Mouse (Mus musculus): ENCODE measurements around the gene Dnajb5. TPM values are rescaled to one million over a fixed set of nuclear protein-coding genes. Genes with fewer than 3 reads are reported as not detected.

Dnajb5 gene
- polyA plus RNA-seq (2015; fragmentation: Nextera tagmentation; extraction: Ambion mirVana) = 51.5 and 53.0 TPM in 2 replicates

- H3K27me3 ChIP-seq (replicated peaks) = no peaks in the 10 kb centered on the region
- peaks cover 82% of the 10 kb centered on the region for H3K4me1 ChIP-seq
- no peaks in the 10 kb centered on the region for H3K36me3 ChIP-seq (replicated peaks)
- no peaks in the 10 kb centered on the region for H3K9me3 ChIP-seq
- peak; percentile 95 for ATAC-seq (replicated peaks)
- H3K4me3 ChIP-seq = peak within 1 kb of the TSS; percentile 75
- H3K4me2 ChIP-seq = peak within 1 kb of the TSS; percentile 96
- H3K27ac ChIP-seq = peak within 1 kb of the TSS; percentile 95
- H3K9ac ChIP-seq = peak within 1 kb of the TSS; percentile 90
- under 1% methylated on average over 35 of the region's 39 CpGs for WGBS
Observed at GRCm38 (mm10) chr4:42949676-42950051, at the start of gene Dnajb5. Dnajb5 (plus strand) TSS chr4:42949814.

DNA sequence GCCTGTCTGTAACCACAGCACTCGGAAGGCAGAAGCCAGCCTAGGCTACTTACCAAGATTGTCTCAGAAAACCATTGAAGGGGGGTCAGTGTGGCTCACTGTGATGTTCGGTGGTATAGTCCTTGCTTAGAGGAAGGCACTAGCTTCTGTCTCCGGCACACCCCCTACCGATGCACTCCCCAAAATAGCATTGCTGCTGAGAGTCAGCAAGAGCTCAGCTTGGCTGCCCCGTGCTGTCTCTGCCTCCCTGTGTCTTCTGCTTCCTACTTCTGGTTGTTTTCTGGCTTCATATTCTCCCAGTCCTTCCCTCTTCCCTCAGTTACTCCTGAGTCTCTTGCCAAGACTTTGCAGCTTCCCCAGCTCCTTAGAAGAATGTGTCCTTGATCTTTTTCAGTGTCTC is 48.7 kb upstream of the Dnajb5 start:
- no peaks in the 10 kb centered on the region for H3K27me3 ChIP-seq (replicated peaks)
- no peaks in the 10 kb centered on the region for H3K4me1 ChIP-seq
- no peak for ATAC-seq (replicated peaks)
- no peak overlapping the region for H3K27ac ChIP-seq
- no peaks in the 10 kb centered on the region for H3K9me3 ChIP-seq
- no peak overlapping the region for H3K4me3 ChIP-seq
- H3K36me3 ChIP-seq (replicated peaks) = no peaks in the 10 kb centered on the region
- WGBS = 68% methylated on average over 5 of the region's 5 CpGs
- no peak overlapping the region for H3K4me2 ChIP-seq
- H3K9ac ChIP-seq = no peak overlapping the region

GRCm38 (mm10) chr4:42902174-42902573 is 47.4 kb upstream of the Dnajb5 start:
- no peak for ATAC-seq (replicated peaks)
- Histone ChIP-seq H3K4me2 (no peak overlapping the region), H3K27me3 (replicated peaks) (no peaks in the 10 kb centered on the region), H3K36me3 (replicated peaks) (no peaks in the 10 kb centered on the region), H3K4me3 (no peak overlapping the region), H3K27ac (no peak overlapping the region), H3K9me3 (no peaks in the 10 kb centered on the region), H3K4me1 (no peaks in the 10 kb centered on the region), H3K9ac (no peak overlapping the region)
- 66% methylated on average over 9 of the region's 9 CpGs for WGBS

DNA sequence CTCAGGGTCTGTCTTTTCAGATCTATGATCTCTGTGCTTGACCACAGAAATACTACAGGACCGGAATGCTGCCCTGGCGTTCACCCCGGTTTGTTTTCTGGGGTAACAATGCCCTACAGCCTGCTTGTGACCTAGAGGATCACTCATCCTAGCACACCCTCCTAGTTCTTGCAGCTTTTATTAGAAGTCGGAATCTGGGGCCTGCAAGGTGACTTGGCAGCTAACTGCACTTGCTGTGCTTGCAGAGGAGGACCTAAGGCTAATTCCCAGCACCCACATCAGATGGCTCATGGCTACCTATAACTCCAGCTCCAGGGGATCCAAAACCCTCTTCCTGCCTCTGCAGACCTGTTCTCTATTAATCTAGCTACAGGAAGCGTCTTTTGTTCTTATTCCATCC is 46.9 kb upstream of the Dnajb5 start:
- ATAC-seq (replicated peaks) = no peak
- Histone ChIP-seq H3K36me3 (replicated peaks) (no peaks in the 10 kb centered on the region), H3K4me1 (no peaks in the 10 kb centered on the region), H3K27me3 (replicated peaks) (no peaks in the 10 kb centered on the region), H3K9ac (no peak overlapping the region), H3K4me2 (no peak overlapping the region), H3K4me3 (no peak overlapping the region), H3K9me3 (no peaks in the 10 kb centered on the region), H3K27ac (no peak overlapping the region)
- 91% methylated on average over 5 of the region's 5 CpGs for WGBS

DNA sequence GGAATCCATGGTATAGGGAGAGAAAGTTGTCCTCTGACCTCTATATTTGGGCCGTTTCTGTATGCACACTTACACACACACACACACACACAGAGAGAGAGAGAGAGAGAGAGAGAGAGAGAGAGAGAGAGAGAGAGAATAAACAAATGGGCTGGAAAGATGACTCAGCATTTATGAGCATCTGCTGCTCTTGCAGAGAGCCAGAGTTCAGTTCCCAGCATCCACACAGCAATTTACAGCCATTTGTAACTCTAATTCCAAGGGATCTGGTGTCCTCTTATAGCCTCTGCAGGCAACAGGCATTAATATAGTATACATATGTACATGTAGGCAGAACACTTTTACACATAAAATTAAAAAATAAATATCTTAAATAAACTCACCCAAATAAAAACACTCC is 45.7 kb upstream of the Dnajb5 start:
- Histone ChIP-seq H3K4me1 (no peaks in the 10 kb centered on the region), H3K4me3 (no peak overlapping the region), H3K4me2 (no peak overlapping the region), H3K36me3 (replicated peaks) (no peaks in the 10 kb centered on the region), H3K9ac (no peak overlapping the region), H3K27ac (no peak overlapping the region), H3K27me3 (replicated peaks) (no peaks in the 10 kb centered on the region), H3K9me3 (no peaks in the 10 kb centered on the region)
- WGBS = 71% methylated on average over 1 of the region's 1 CpGs
- no peak for ATAC-seq (replicated peaks)

GRCm38 (mm10) chr4:42904523-42904922 is 45.1 kb upstream of the Dnajb5 start:
- WGBS = 62% methylated on average over 3 of the region's 3 CpGs
- H3K4me3 ChIP-seq = no peak overlapping the region
- no peak overlapping the region for H3K9ac ChIP-seq
- H3K36me3 ChIP-seq (replicated peaks) = no peaks in the 10 kb centered on the region
- no peak overlapping the region for H3K4me2 ChIP-seq
- no peak overlapping the region for H3K27ac ChIP-seq
- H3K4me1 ChIP-seq = no peaks in the 10 kb centered on the region
- ATAC-seq (replicated peaks) = no peak
- no peaks in the 10 kb centered on the region for H3K27me3 ChIP-seq (replicated peaks)
- no peaks in the 10 kb centered on the region for H3K9me3 ChIP-seq

DNA sequence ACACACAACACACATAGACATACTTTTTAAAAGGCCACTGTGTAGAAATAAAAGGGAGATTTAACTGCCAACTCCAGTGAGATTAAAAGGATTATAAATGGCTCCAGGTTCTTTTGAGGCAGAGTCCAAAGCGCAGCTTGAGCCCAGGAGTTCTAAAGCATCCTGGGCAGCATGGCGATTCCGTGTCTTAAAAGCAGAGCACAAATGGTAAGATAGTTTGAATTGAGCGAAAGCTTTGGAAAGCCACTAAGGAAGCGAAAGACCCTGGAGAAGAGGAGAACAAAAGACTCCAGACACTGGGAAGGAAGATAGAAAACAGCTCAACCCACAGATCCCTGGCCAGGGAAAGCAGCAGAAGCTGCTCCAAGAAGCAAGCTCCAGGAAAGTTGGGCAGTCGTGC is 44.6 kb upstream of the Dnajb5 start:
- Histone ChIP-seq H3K36me3 (replicated peaks) (no peaks in the 10 kb centered on the region), H3K27ac (peak overlapping the region; percentile 39; the same call in 1 of the 2 replicates), H3K4me3 (no peak overlapping the region), H3K27me3 (replicated peaks) (no peaks in the 10 kb centered on the region), H3K9me3 (no peaks in the 10 kb centered on the region), H3K4me1 (no peaks in the 10 kb centered on the region), H3K4me2 (peak overlapping the region; percentile 7; the same call in 1 of the 2 replicates), H3K9ac (no peak overlapping the region)
- 40% methylated on average over 6 of the region's 6 CpGs for WGBS
- ATAC-seq (replicated peaks) = no peak

DNA sequence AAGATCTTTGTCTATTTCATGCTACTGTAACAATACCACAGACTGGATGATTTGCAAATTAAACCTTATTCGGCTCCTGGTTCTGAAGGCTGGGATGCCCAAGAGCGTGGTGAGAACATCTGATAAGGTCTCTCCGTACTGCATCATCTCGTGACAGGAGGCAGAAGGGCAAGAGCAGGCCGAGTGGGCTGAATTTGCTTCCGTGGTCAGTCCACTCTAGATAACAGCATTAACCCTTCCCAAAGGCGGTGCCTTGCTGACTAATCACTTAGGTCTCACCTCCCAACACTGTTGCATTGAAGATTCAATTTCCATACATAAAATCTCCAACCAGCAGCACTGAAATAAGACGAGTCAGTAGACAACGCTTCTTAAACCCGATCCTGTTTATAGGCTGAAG is 36.2 kb upstream of the Dnajb5 start:
- 55% methylated on average over 10 of the region's 10 CpGs for WGBS
- Histone ChIP-seq H3K27me3 (replicated peaks) (no peaks in the 10 kb centered on the region), H3K9ac (no peak overlapping the region), H3K36me3 (replicated peaks) (no peaks in the 10 kb centered on the region), H3K27ac (no peak overlapping the region), H3K4me3 (no peak overlapping the region), H3K4me2 (no peak overlapping the region), H3K9me3 (no peaks in the 10 kb centered on the region), H3K4me1 (peaks cover 16% of the 10 kb centered on the region)
- ATAC-seq (replicated peaks) = no peak

DNA sequence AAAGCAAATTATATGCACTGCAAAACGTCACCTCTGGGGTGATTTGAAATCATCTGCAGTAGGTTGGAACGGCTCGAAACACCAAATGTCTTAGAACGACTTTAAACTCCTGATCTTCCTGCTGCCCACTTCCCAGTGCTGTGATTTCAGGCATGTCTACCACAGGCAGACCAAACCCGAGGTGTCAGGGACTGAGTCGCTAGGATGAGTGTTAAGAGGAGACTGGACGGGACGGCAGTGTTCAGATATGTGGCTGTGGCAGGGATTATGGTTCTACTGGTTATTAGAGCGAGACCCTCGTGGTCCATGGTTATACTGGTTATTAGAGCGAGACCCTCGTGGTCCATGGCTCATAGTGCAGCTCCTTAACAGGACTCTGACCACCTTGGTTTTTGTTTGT is 34.3 kb upstream of the Dnajb5 start:
- Histone ChIP-seq H3K4me3 (no peak overlapping the region), H3K9ac (no peak overlapping the region), H3K27ac (no peak overlapping the region), H3K27me3 (replicated peaks) (no peaks in the 10 kb centered on the region), H3K9me3 (no peaks in the 10 kb centered on the region), H3K36me3 (replicated peaks) (no peaks in the 10 kb centered on the region), H3K4me1 (peaks cover 19% of the 10 kb centered on the region), H3K4me2 (no peak overlapping the region)
- ATAC-seq (replicated peaks) = no peak
- 82% methylated on average over 12 of the region's 12 CpGs for WGBS

GRCm38 (mm10) chr4:42915966-42916365 is 33.6 kb upstream of the Dnajb5 start:
- no peak for ATAC-seq (replicated peaks)
- Histone ChIP-seq H3K36me3 (replicated peaks) (no peaks in the 10 kb centered on the region), H3K9me3 (no peaks in the 10 kb centered on the region), H3K4me1 (peaks cover 19% of the 10 kb centered on the region), H3K4me2 (peak overlapping the region; percentile 88; the same call in 1 of the 2 replicates), H3K4me3 (no peak overlapping the region), H3K27ac (no peak overlapping the region), H3K27me3 (replicated peaks) (no peaks in the 10 kb centered on the region), H3K9ac (no peak overlapping the region)
- 83% methylated on average over 1 of the region's 1 CpGs for WGBS

DNA sequence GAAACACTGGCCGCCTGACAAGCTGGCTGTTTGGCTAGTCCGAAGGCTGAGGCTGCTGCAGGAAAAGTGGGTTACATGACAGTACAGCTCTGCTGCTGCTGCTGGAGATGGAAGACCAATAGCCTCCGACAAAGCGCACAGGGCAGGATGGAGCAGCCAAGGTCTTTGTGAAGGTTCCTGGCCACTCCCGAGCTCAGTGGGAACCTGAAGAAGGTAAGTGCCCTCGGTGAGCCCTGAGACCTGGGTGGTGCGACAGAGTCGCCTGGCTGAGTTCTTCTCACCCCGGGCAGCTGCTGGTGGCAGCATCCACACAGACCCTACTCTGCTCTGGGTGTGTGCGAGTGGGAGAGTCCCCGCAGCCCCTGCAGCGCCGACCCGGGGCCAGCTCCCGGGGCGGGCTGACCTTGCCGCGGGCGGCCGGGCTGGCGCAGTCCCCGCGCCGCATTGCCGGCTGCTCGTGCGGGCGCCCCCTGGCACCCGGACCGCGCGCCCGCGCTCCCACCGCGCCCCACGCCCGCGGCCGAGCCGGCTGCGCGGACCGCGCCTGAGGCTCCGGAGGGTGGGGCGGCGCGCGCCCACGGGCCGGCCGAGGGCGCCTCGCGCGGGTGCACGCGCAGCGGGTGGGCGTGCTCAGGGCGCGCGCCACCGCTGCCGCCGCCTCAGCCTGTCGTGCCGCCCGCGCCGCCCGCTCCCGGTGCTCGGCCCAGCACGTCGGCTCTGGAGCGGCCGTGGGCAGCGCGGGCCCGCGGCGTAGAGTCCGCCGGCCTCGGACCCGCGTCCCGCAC is 32.8 kb upstream of the Dnajb5 start, which contains the start of gene Phf24:
TSS of gene Phf24 (plus strand) at position 44 of the 785 bp plus-strand sequence.
- Histone ChIP-seq H3K27ac (peak within 1 kb of the TSS; percentile 81), H3K4me3 (peak within 1 kb of the TSS; percentile 71), H3K9ac (peak within 1 kb of the TSS; percentile 73), H3K27me3 (replicated peaks) (no peaks in the 10 kb centered on the region), H3K4me1 (peaks cover 19% of the 10 kb centered on the region), H3K4me2 (peak within 1 kb of the TSS; percentile 88), H3K36me3 (replicated peaks) (no peaks in the 10 kb centered on the region), H3K9me3 (no peaks in the 10 kb centered on the region)
- peak; percentile 86 for ATAC-seq (replicated peaks)
- under 1% methylated on average over 90 of the region's 90 CpGs for WGBS

DNA sequence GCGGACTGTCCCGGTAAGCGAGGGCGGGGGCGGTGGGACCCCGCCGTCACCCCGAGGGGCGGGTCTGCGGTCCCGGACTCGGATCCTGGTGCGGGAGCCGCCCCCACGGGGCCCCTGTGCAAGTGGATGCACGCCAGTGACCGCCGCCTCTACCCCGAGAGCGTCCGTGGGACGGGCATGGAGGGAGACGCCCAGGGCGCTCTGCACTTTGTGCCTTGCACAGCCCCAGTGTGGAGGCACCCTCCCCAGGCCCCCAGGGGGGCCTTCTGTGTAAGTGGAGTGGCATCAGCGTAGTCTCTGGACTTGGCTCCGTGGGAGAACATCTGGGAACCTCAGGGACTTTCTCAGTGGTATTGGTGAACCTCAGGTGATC is 32.2 kb upstream of the Dnajb5 start:
- Histone ChIP-seq H3K36me3 (replicated peaks) (no peaks in the 10 kb centered on the region), H3K27ac (peak overlapping the region; percentile 71), H3K27me3 (replicated peaks) (no peaks in the 10 kb centered on the region), H3K4me2 (peak overlapping the region; percentile 88), H3K4me3 (peak overlapping the region; percentile 71), H3K9me3 (no peaks in the 10 kb centered on the region), H3K9ac (peak overlapping the region; percentile 73), H3K4me1 (peaks cover 23% of the 10 kb centered on the region)
- ATAC-seq (replicated peaks) = peak; percentile 64
- 3% methylated on average over 24 of the region's 26 CpGs for WGBS

- Histone ChIP-seq H3K4me2 (no peak overlapping the region), H3K27ac (no peak overlapping the region), H3K4me1 (peaks cover 29% of the 10 kb centered on the region), H3K36me3 (replicated peaks) (no peaks in the 10 kb centered on the region), H3K27me3 (replicated peaks) (no peaks in the 10 kb centered on the region), H3K9ac (no peak overlapping the region), H3K9me3 (no peaks in the 10 kb centered on the region), H3K4me3 (no peak overlapping the region)
- ATAC-seq (replicated peaks) = no peak
- 83% methylated on average over 9 of the region's 9 CpGs for WGBS
Observed at GRCm38 (mm10) chr4:42920726-42921125, 28.9 kb upstream of the Dnajb5 start.
